Mouse (Mus musculus) G1E (cell line): ENCODE data around the gene Cnbp. TPM values are rescaled to one million over a fixed set of nuclear protein-coding genes. Genes with fewer than 3 reads are reported as not detected.

Experiments used
- ATAC-seq: 2 replicates; pipeline ENCODE4 v1.8.0; 2016; ENCODE audit warnings: mild to moderate bottlenecking; ENCODE audit not compliant: insufficient number of reproducible peaks, poor library complexity, low FRiP score, severe bottlenecking; ENCODE audit errors: extremely low read depth
- DNase-seq: peaks from one replicate; pipeline ENCODE4 v3.0.0; 2012; ENCODE audit warnings: low spot score
- H3K27me3 ChIP-seq: 2 replicates; pipeline ENCODE4 v1.6.1; 2012; ENCODE audit warnings: mild to moderate bottlenecking, low read length, inconsistent platforms; ENCODE audit not compliant: insufficient read depth
- H3K36me3 ChIP-seq: replicated peaks from 2 replicates; pipeline ENCODE3; 2012; ENCODE audit warnings: mild to moderate bottlenecking, inconsistent platforms
- H3K4me1 ChIP-seq: 2 replicates; pipeline ENCODE4 v1.6.1; 2012; ENCODE audit warnings: low read depth, low read length, inconsistent platforms, mixed read lengths; ENCODE audit not compliant: insufficient read depth
- H3K4me3 ChIP-seq: 2 replicates; pipeline ENCODE4 v1.5.1; 2012; ENCODE audit warnings: low read depth, mild to moderate bottlenecking, inconsistent platforms, low read length, moderate library complexity, mixed read lengths
- H3K9me3 ChIP-seq: replicated peaks from 2 replicates; pipeline ENCODE4 v1.6.1; 2012; ENCODE audit warnings: inconsistent platforms
- CTCF ChIP-seq: IDR thresholded peaks from 2 replicates; pipeline ENCODE4 v1.5.1; 2012; ENCODE audit warnings: low read depth, low read length, inconsistent platforms, mixed read lengths
- GATA1 ChIP-seq: IDR thresholded peaks from 2 replicates; pipeline ENCODE4 v1.6.1; 2012; ENCODE audit warnings: borderline replicate concordance, low read length, inconsistent platforms, mixed read lengths
- GATA2 ChIP-seq: IDR thresholded peaks from 2 replicates; pipeline ENCODE4 v1.6.1; 2012; ENCODE audit warnings: low read depth, low read length, inconsistent platforms, borderline replicate concordance
- POLR2AphosphoS5 ChIP-seq: IDR thresholded peaks from 2 replicates; pipeline ENCODE4 v1.6.1; 2012; ENCODE audit warnings: low read depth, low read length, inconsistent platforms; ENCODE audit not compliant: insufficient replicate concordance
- TAL1 ChIP-seq: conservative IDR thresholded peaks from 2 replicates; pipeline ENCODE4 v1.6.1; 2012; ENCODE audit warnings: low read depth, low read length, inconsistent platforms, mixed read lengths
- polyA plus RNA-seq: library from polyadenylated mRNA; stranded (reverse); fragments of >175 nt; gene quantifications from 2 replicates; pipeline ENCODE4 v1.2.3, GENCODE M21; 2012
- total RNA-seq, 2 experiments: library from RNA; stranded (forward) in 1 of 2; stranded (reverse) in 1 of 2; fragments of 200-1000 nt in 1 of 2; fragments of >200 nt in 1 of 2; fragmentation: Nextera tagmentation in 1 of 2; gene quantifications; 2 replicates each; pipeline ENCODE4 v1.2.3; 2014 to 2017

Gene Cnbp
- total and polyA plus RNA-seq, 3 experiments, result 135 to 1,031 (median 679) TPM

DNA sequence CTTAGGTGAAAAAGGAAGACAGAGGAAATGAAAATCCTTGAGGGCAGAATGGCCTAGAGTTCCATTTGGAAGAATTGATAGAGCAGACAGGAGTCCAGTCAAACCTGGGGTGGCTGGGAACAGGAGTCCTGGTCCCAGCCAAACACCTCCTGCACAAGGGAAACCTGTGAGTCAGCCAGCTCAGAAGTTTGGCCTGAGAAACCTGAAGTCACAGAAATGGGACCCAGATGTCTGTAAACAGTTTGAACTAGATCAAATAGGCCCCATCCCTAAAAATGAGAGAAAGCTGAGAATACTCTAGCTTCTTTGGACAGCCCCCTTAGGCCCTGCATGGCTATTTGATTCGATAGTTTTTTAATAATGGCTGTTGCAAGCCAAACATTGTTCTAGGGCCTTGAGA is 38.2 kb downstream of the Cnbp start:
- H3K4me1 ChIP-seq, result peaks cover 46% of the 10 kb centered on the region
- no peak for ATAC-seq
- H3K27me3 ChIP-seq, result no peaks in the 10 kb centered on the region
- no peak overlapping the region for H3K4me3 ChIP-seq
- H3K9me3 ChIP-seq, result no peaks in the 10 kb centered on the region
- peaks cover 75% of the 10 kb centered on the region for H3K36me3 ChIP-seq
- no peak for DNase-seq
- TF ChIP-seq POLR2AphosphoS5 (no peak), CTCF (no peak), TAL1 (no peak), GATA2 (no peak), GATA1 (no peak)

- TF ChIP-seq TAL1 (no peak), GATA1 (no peak), CTCF (no peak)
- Histone ChIP-seq H3K27me3 (no peaks in the 10 kb centered on the region), H3K36me3 (peaks cover 73% of the 10 kb centered on the region), H3K4me1 (peaks cover 51% of the 10 kb centered on the region), H3K9me3 (no peaks in the 10 kb centered on the region), H3K4me3 (peak within 1 kb of the TSS; percentile 79)
- ATAC-seq (peak; percentile 74), DNase-seq (peak; percentile 88)
Observed at GRCm38 (mm10) chr6:87811675-87812338, 39.1 kb downstream of the Cnbp start, which contains the start of gene Rab43. Gene Rab43, minus strand, starts transcription at chr6:87812164.

DNA sequence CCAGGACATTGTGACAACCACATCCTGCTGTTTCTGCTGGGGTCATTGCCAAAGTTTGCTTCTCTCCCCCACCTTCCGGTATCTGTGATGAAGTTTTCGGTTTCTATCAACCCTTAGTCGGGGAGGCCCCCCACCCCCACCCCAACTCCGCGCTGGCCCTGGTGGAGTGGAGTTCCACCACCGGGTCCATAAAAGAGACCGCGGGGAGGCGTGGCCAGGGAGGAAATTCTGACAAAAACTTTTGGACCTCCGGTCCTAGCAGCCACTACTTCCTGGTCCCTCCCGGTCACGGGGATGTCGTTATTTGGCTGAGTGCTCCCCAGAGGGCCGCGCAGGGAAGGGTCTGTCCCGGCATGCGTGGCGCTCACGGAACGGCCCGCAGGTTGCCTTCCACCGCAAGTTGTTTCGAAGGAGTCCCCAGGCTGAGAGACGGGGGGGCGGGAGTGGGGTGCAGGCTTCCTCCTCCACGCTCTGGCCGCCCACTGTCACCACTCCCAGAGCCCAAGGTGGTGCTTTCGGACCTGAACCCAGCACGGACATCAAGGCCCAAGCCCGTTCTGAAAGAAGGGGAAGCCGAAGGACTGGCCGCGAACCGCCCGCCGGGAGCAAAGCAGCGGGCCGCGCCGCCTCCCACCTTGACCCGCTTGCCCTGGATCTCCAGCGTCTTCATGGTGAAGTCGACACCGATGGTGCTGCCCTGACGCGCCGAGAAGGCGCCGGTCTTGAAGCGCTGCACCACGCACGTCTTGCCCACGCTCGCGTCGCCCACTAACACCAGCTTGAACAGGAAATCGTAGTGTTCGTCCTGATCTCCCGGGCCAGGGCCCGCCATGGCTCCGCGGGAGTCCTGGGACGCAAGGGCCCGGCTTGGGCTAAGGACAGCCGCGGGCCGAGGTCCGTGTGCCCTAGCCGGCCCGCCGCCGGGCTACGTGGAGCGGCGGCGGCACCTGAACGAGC is 39.9 kb downstream of the Cnbp start:
- peaks cover 69% of the 10 kb centered on the region for H3K36me3 ChIP-seq
- ATAC-seq, result no peak
- no peaks in the 10 kb centered on the region for H3K27me3 ChIP-seq
- H3K4me1 ChIP-seq, result peaks cover 59% of the 10 kb centered on the region
- H3K9me3 ChIP-seq, result no peaks in the 10 kb centered on the region
- peak overlapping the region; percentile 79 for H3K4me3 ChIP-seq
- peak; percentile 61 for DNase-seq
- no peak for TF ChIP-seq GATA1
- TF ChIP-seq POLR2AphosphoS5, result no peak
- no peak for TF ChIP-seq CTCF
- TF ChIP-seq GATA2, result no peak
- no peak for TF ChIP-seq TAL1

GRCm38 (mm10) chr6:87810311-87810710 is 40.6 kb downstream of the Cnbp start:
- DNase-seq, result peak; percentile 11
- peaks cover 69% of the 10 kb centered on the region for H3K36me3 ChIP-seq
- no peaks in the 10 kb centered on the region for H3K27me3 ChIP-seq
- TF ChIP-seq TAL1, result no peak
- TF ChIP-seq POLR2AphosphoS5, result no peak
- no peak for TF ChIP-seq GATA1
- TF ChIP-seq GATA2, result no peak
- H3K4me3 ChIP-seq, result peak overlapping the region; percentile 79
- H3K9me3 ChIP-seq, result no peaks in the 10 kb centered on the region
- H3K4me1 ChIP-seq, result peaks cover 66% of the 10 kb centered on the region
- no peak for ATAC-seq

GRCm38 (mm10) chr6:87809651-87810161 is 41.2 kb downstream of the Cnbp start:
- ATAC-seq (no peak), DNase-seq (no peak)
- TF ChIP-seq POLR2AphosphoS5, result no peak
- Histone ChIP-seq H3K9me3 (no peaks in the 10 kb centered on the region), H3K36me3 (peaks cover 69% of the 10 kb centered on the region), H3K4me1 (peaks cover 66% of the 10 kb centered on the region), H3K27me3 (no peaks in the 10 kb centered on the region), H3K4me3 (peak overlapping the region; percentile 79; the same call in 1 of the 2 replicates)

GRCm38 (mm10) chr6:87809144-87809543 is 41.8 kb downstream of the Cnbp start:
- peaks cover 66% of the 10 kb centered on the region for H3K4me1 ChIP-seq

More at GRCm38 (mm10) chr6:87809144-87809543, 41.8 kb downstream of the Cnbp start:
- Histone ChIP-seq H3K36me3 (peaks cover 70% of the 10 kb centered on the region), H3K9me3 (no peaks in the 10 kb centered on the region), H3K27me3 (no peaks in the 10 kb centered on the region), H3K4me3 (peak overlapping the region; percentile 79; the same call in 1 of the 2 replicates)
- no peak for TF ChIP-seq GATA2
- no peak for TF ChIP-seq CTCF
- TF ChIP-seq TAL1, result no peak
- TF ChIP-seq GATA1, result no peak
- TF ChIP-seq POLR2AphosphoS5, result no peak
- ATAC-seq (no peak), DNase-seq (no peak)
